Mouse (Mus musculus): ENCODE results near the gene Mecom.

GRCm38 (mm10) chr3:30546831-30547369 is 908 bp downstream of the Mecom start:
- TF ChIP-seq CTCF (IDR thresholded peaks at IDR 0.05; ENCODE audit: borderline replicate concordance, insufficient read depth, low read depth, low read length), result no peak
- no peak for TF ChIP-seq POLR2A (IDR thresholded peaks at IDR 0.05; ENCODE audit: borderline replicate concordance, insufficient read depth, low read length)
